Mouse (Mus musculus) frontal cortex, postnatal 36 days (tissue): ENCODE measurements around the gene 9430097D07Rik.

Experiments used
- DNase-seq, 2 experiments: peaks; one replicate each; pipeline ENCODE4 v3.0.0; 2022; ENCODE audit warnings: low spot score in 2 of 2

The 9430097D07Rik gene

DNA sequence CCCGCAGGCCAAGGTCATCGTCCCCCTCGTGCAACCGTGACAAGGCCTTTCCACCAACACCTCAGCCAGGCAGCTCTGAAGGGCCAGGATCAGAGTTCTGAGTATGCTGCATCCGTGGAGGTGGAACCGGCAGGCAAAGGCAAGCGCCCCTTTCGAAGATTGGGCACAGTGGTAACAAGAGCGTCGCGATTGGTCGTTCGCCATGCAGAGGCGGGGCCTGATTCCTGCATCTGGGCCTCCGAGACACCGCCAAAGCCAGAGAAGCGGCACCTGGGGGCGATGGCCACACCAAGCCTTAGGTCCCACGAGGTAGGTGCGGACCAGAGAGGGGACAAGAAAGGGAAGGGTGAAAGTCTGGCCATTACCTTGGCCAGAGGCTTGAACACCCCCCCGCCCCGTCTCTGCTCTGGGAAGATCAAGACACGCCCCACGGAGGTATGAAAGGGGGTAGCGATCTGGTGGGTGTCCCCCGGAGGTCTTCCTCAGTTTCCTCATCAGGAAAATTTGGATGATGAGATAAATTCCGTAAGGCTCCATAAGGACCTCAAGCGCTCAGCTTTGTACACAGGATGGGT, at the start of gene 9430097D07Rik:
9430097D07Rik (minus strand) TSS at position 99 of the 575 bp plus-strand sequence.
- DNase-seq = peak; percentile 74 to 84

DNA sequence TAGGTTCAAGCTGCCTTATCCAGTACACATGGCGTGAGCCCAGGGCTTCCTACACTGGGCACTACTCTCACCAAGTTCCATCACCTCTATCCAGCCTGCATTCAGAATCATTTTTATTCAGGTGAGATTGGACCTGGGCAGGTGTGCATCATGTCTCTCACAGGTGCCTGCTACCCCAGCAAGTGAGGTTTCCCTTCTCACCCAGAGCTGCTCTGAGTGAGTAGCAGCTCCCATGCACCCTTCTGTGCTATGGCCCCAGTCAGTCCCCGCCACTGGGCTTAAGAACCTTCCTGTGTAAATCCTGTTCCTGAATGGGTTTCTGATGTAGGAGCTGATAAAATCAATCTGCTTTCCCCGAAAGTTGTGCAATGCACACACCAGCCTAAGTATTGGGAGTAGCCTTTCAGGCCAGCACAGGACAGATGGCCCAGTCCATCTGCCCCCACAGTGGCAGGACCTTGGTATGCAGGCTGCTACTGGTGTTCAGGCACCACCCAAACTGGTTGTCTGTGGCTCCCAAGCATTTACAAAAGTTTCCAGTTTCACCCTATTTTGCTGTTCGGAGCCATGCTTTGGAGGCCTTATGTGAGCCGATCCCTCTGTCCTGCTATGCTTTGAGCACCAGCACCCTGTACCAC, 48.7 kb upstream of the 9430097D07Rik start:
- no peak for DNase-seq

GRCm38 (mm10) chr2:32621517-32621859, 46.0 kb upstream of the 9430097D07Rik start, which contains the start of gene Ak1:
Gene Ak1 (plus strand): TSS chr2:32621758.
- no peak for DNase-seq

- no peak for DNase-seq
These were observed 45.4 kb upstream of the 9430097D07Rik start for GRCm38 (mm10) chr2:32620682-32621516.

- DNase-seq = no peak
These were observed 42.6 kb upstream of the 9430097D07Rik start for GRCm38 (mm10) chr2:32618051-32618450.

DNA sequence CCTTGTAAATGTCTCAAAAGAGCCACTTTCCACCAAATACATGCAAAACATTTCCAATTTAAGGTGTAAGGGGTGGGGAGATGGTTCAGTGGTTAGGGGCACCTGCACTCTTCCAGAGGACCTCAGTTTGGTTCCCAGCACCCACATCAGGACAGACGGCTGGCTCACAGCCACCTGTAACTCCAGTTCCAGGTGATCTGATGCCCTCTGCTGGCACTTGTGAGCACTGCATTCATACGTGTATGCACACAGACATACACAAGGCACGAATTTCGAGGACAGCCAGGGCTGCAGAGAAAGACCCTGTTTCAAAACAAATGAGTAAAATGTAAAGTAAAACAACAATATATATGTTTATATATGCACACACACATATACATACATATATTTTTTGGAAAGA, 42.1 kb upstream of the 9430097D07Rik start:
- DNase-seq = no peak

DNA sequence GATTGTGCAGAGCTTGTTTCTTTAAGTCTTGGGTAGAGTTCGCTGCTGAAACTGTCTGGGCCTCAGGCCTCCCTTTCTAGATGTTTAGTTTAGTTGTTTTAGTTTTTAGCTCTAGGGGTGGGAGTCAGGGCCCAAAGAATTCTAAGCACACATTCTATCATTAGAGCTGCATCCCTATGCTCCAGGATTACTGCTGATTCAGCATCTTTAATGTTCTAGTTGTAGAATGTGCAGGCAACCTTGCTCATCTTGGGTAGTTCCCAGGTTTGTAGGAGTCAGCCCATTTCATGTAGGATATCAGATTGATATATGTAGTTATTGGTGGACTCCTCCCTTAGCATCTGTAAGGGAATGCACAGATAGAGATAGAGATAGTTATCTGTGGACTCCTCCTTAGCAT, 41.6 kb upstream of the 9430097D07Rik start:
- DNase-seq = no peak

- DNase-seq = no peak
These were observed 36.8 kb upstream of the 9430097D07Rik start for GRCm38 (mm10) chr2:32612274-32612673.

DNA sequence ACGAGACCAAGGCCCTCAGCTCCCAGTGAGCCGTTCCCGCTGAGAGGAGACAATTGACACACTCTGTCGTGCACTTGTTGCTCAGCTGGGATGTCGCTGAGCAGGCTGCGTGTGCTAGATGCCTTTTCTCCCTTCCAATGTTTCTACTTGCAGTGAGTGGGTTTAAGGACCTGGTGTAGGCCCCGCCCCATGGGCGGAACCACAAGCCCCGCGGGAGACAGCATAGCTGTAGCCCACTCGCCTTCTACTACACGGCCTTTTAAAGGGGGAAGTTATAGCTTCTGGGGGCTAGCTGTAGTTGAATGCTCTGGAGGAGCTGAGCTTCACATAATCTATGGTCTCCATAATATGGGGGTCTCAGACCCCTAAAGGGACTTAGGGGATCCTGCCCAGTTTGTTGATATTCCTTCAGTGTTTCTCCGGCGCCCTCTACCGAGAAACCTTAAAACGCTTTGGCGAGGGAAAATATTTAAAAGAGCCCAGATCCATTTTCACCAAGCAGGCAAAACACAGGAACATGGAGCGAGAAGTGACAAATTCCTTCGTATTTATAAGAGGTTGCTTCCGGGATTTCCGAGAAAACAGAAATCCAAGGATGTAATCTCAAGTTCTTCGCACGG, 35.2 kb upstream of the 9430097D07Rik start:
- DNase-seq = peak; percentile 45 to 66

- no peak for DNase-seq
These were observed 33.4 kb upstream of the 9430097D07Rik start for GRCm38 (mm10) chr2:32608778-32609435.

GRCm38 (mm10) chr2:32608141-32608777, 32.8 kb upstream of the 9430097D07Rik start:
- peak; percentile 45 to 52 for DNase-seq

- DNase-seq = peak; percentile 45 to 55
These were observed 31.9 kb upstream of the 9430097D07Rik start for GRCm38 (mm10) chr2:32607262-32607947.

DNA sequence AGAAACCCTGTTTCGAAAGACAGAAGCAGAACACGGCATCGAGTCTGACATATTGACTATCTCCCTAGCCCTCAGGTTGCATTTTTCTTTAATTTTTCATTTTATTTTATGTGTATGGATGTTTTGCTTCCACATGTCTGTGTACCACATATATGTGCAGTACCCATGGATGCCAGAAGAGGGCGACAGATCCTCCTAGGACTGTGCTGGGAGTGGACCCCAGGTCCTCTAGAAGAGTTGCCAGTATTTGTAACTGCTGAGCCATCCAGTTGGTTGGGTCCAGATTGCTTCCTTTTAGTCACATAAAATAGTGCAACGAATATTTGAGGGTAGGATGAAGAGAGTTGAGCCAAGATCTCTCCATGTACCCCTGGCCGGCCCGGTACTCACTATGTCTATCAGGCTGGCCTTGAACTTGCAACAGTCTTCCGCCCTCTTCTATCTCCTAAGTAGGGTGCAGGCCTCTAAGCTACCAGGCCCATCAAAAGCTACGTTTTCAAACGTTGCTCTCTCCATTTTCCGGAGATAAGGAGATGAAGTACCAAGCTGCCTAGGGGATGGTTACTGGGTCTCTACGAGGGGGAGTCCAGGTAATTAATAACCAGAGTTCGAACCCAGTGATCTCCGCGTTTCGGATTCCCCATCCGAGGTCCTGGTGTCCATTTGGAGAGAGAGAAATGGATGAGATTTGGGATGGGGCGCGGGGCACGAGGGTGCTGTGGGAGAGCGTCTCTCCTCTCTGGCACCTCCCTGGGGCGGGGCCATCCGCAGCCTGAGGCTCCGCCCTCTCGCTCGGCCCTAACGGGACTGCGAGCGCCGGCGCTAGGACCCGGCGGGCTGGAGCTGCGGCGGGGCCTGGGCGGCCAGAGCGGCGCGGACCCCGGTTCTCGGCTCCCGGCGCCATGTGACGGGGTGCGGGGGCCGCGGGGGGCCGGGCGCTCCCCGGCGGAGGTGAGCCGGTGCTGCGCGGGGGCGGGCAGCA, 31.0 kb upstream of the 9430097D07Rik start:
- DNase-seq = peak; percentile 78 to 80

DNA sequence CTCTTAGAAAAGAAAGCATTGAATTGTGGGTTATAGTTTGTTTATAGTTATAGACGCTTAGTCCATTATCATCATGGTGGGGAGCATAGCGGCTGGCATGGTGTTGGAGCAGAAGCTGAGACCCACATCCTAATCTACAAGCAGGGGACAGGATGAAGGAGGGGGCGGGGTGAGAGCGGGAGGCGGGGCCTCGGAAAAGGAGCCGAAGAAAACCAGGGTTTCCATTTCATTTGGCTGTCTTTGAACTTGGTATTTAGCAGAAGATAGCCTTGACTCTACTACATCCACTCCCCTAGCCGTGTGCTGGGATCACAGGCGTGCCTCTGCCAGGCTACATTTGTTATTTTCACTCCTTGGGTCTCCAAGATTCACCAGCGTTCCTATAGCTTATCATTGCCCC, 29.1 kb upstream of the 9430097D07Rik start:
- DNase-seq = no peak

- DNase-seq = peak; percentile 88 to 91
These were observed 27.1 kb upstream of the 9430097D07Rik start for GRCm38 (mm10) chr2:32602600-32603054.

GRCm38 (mm10) chr2:32601417-32602065, 26.1 kb upstream of the 9430097D07Rik start:
- no peak for DNase-seq

- no peak for DNase-seq
These were observed 23.9 kb upstream of the 9430097D07Rik start, which contains the start of gene St6galnac6 for GRCm38 (mm10) chr2:32599409-32599808. Gene St6galnac6 (plus strand): TSS chr2:32599709.

- DNase-seq = no peak
These were observed 23.0 kb upstream of the 9430097D07Rik start for GRCm38 (mm10) chr2:32598506-32598905.

DNA sequence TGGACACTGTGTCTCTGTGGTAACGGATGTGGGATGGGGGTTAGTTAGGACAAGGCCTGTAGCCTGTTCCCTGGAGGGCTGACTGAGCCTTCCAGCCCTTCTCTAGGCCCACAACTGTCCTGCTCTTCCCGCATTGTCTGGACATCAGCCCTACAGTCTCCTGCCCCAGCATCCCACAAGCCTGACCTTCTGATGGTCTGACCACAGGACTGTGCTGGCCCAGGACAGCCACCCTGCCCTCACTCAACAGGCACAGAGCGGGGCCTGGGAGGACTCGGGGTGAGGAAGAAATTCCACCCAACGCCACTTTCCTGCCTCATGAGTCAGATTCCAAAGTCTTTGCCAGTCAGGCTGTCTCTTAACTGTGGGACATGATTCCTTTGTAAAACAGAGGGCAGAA, 22.2 kb upstream of the 9430097D07Rik start:
- no peak for DNase-seq
